Mouse (Mus musculus): ENCODE data around the gene Mycbp2. TPM values are rescaled to one million over a fixed set of nuclear protein-coding genes. Genes with fewer than 3 reads are reported as not detected.
A peak's percentile ranks its signal among the peaks of the same experiment; 100 is the strongest.

The Mycbp2 gene
- polyA plus RNA-seq, 1 experiment from 2014 or later: 22.7 TPM

DNA sequence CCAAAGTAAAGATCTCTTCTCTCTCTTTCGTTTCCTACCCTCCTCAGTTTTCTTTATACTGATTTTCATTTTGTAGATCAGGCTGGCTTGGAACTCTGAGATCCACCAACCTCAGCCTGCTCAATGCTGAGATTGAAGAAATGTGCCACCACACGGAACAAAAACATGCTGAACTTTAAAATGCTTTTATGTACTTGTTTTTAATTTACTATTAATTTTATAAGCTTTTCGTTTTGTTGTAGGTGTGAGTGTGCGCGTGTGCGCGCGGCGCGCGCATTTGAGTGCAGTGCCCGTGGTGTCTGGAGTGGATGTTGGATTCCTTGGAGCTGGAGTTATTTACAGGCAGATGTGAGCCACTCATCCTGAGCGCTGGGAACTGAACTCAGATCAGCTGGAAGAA, 246.3 kb downstream of the Mycbp2 start:
- Histone ChIP-seq H3K4me3 (replicated peaks) (no peak overlapping the region), H3K4me2 (0 out of 2 replicates have a peak overlapping the region, but pooled peaks have one; percentile 68)

DNA sequence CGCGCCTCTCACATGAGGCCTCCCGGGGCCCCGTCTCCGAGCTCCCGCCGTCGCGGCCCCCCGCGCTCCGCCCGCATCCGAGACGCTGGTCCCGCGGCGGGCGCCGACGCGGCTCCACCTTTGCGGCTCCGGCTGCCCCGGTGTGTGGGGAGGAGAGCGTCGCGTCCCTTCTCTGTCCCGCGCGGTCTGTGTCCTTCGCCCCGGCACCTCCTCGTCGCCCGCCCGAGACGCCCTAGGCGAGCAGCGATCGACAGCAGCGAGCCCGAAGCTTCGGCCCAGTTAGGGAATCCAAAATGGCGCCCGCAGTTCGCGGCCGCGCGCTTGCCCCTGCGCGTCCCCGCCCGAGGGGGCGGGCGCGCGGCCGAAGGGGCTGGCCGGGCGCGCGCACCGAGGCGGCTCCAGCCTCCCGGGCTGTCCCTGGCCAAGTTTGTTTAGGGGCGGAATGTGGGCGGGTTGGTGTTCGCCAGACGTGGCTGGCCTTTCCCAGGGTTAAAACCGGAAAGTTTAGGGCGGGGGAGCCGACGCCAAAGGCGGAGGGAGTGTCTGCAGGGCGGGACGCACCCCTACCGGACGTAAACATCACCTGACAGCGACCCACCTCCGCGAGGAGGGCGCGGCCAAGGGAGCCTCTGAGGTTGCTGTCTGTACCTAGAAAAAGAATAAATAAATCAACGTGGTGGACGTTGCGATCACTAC, 247.2 kb downstream of the Mycbp2 start, which contains the start of gene Fbxl3:
Gene Fbxl3, minus strand, starts transcription at position 329 of the 696 bp plus-strand sequence.
- peak within 1 kb of the TSS; percentile 99 for H3K9ac ChIP-seq (replicated peaks)
- peak within 1 kb of the TSS; percentile 68 for H3K4me2 ChIP-seq
- peak; percentile 95 for ATAC-seq (ENCODE audit: insufficient number of reproducible peaks, insufficient read depth, low FRiP score, low TSS enrichment, low read depth)
- no peaks in the 10 kb centered on the region for H3K27me3 ChIP-seq
- H3K27ac ChIP-seq: peak within 1 kb of the TSS; percentile 100
- peaks cover 12% of the 10 kb centered on the region for H3K4me1 ChIP-seq (replicated peaks)
- no peaks in the 10 kb centered on the region for H3K9me3 ChIP-seq
- peak within 1 kb of the TSS; percentile 86 for H3K4me3 ChIP-seq (replicated peaks)
- WGBS: under 1% methylated on average over 78 of the region's 88 CpGs
- peaks cover 16% of the 10 kb centered on the region for H3K36me3 ChIP-seq

More for the DNA sequence above, 246.3 kb downstream of the Mycbp2 start:
- Histone ChIP-seq H3K27me3 (no peaks in the 10 kb centered on the region), H3K9me3 (no peaks in the 10 kb centered on the region), H3K4me1 (replicated peaks) (peaks cover 12% of the 10 kb centered on the region), H3K9ac (replicated peaks) (no peak overlapping the region), H3K36me3 (peaks cover 9% of the 10 kb centered on the region), H3K27ac (0 out of 2 replicates have a peak overlapping the region, but pooled peaks have one; percentile 17)
- WGBS: 82% methylated on average over 13 of the region's 13 CpGs
- ATAC-seq (ENCODE audit: insufficient number of reproducible peaks, insufficient read depth, low FRiP score, low TSS enrichment, low read depth): no peak

DNA sequence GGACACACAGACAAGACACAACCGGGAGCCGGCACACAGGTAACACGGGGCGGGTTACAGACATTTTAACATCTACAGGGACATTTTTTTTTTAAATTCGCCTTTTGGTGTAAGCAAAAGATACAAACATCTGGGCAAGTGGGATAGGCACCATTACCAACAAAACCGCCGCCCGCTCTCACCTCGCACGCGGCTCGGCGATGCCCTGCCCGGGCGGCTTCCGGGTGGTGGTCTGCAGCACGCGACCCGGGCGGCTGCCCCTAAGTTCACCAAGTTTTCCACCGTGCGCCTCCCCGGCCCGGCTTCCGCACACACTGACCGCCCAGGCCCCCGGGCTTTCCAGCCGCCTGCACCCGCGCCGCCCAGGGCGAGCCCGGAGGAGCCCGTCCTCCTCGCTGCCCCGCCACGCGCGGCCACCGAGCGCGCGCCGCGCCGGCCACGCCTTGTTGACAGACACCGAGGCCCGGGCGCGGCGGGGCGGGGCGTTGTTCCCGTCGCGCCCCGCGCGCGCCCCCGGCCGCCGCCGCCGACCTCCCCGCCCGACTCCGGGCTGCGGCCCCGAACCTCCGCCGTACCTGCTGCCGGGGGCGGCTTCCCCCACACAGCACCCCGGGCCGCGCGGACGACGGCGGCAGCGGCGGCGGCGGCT, 247.9 kb downstream of the Mycbp2 start:
- H3K4me2 ChIP-seq: peak overlapping the region; percentile 68
- peaks cover 21% of the 10 kb centered on the region for H3K36me3 ChIP-seq
- peak; percentile 70 for ATAC-seq (ENCODE audit: insufficient number of reproducible peaks, insufficient read depth, low FRiP score, low TSS enrichment, low read depth)
- under 1% methylated on average over 72 of the region's 86 CpGs for WGBS
- peak overlapping the region; percentile 99 for H3K9ac ChIP-seq (replicated peaks)
- H3K27ac ChIP-seq: peak overlapping the region; percentile 100
- no peaks in the 10 kb centered on the region for H3K9me3 ChIP-seq
- no peaks in the 10 kb centered on the region for H3K27me3 ChIP-seq
- H3K4me1 ChIP-seq (replicated peaks): peaks cover 12% of the 10 kb centered on the region
- peak overlapping the region; percentile 86 for H3K4me3 ChIP-seq (replicated peaks)

GRCm38 (mm10) chr14:103098213-103098586, 248.4 kb downstream of the Mycbp2 start:
- WGBS: under 1% methylated on average over 2 of the region's 2 CpGs
- Histone ChIP-seq H3K9me3 (no peaks in the 10 kb centered on the region), H3K27ac (no peak overlapping the region; the same call in 1 of the 2 replicates), H3K4me3 (replicated peaks) (peak overlapping the region; percentile 86), H3K4me2 (peak overlapping the region; percentile 68), H3K9ac (replicated peaks) (peak overlapping the region; percentile 99), H3K27me3 (no peaks in the 10 kb centered on the region), H3K4me1 (replicated peaks) (peaks cover 15% of the 10 kb centered on the region), H3K36me3 (peaks cover 26% of the 10 kb centered on the region)
- ATAC-seq (ENCODE audit: insufficient number of reproducible peaks, insufficient read depth, low FRiP score, low TSS enrichment, low read depth): no peak

- 89% methylated on average over 6 of the region's 6 CpGs for WGBS
- no peak for ATAC-seq (ENCODE audit: insufficient number of reproducible peaks, insufficient read depth, low FRiP score, low TSS enrichment, low read depth)
- Histone ChIP-seq H3K4me2 (no peak overlapping the region), H3K9me3 (no peaks in the 10 kb centered on the region), H3K36me3 (peaks cover 32% of the 10 kb centered on the region), H3K27ac (no peak overlapping the region), H3K9ac (replicated peaks) (no peak overlapping the region), H3K4me1 (replicated peaks) (peaks cover 16% of the 10 kb centered on the region), H3K27me3 (no peaks in the 10 kb centered on the region), H3K4me3 (replicated peaks) (no peak overlapping the region)
Observed at GRCm38 (mm10) chr14:103096621-103097020, 250.0 kb downstream of the Mycbp2 start.

GRCm38 (mm10) chr14:103095826-103096225, 250.8 kb downstream of the Mycbp2 start:
- no peak for ATAC-seq (ENCODE audit: insufficient number of reproducible peaks, insufficient read depth, low FRiP score, low TSS enrichment, low read depth)
- peaks cover 40% of the 10 kb centered on the region for H3K36me3 ChIP-seq
- no peaks in the 10 kb centered on the region for H3K27me3 ChIP-seq

GRCm38 (mm10) chr14:103095036-103095435, 251.6 kb downstream of the Mycbp2 start:
- peaks cover 43% of the 10 kb centered on the region for H3K36me3 ChIP-seq
- no peak overlapping the region for H3K27ac ChIP-seq
- WGBS: 92% methylated on average over 8 of the region's 8 CpGs
- H3K9ac ChIP-seq (replicated peaks): no peak overlapping the region
- H3K4me1 ChIP-seq (replicated peaks): peaks cover 16% of the 10 kb centered on the region
- no peak overlapping the region for H3K4me3 ChIP-seq (replicated peaks)
- ATAC-seq (ENCODE audit: insufficient number of reproducible peaks, insufficient read depth, low FRiP score, low TSS enrichment, low read depth): no peak
- H3K4me2 ChIP-seq: no peak overlapping the region
- no peaks in the 10 kb centered on the region for H3K27me3 ChIP-seq
- H3K9me3 ChIP-seq: no peaks in the 10 kb centered on the region

More at GRCm38 (mm10) chr14:103095826-103096225, 250.8 kb downstream of the Mycbp2 start:
- Histone ChIP-seq H3K4me3 (replicated peaks) (no peak overlapping the region), H3K4me2 (no peak overlapping the region), H3K9ac (replicated peaks) (no peak overlapping the region), H3K9me3 (no peaks in the 10 kb centered on the region), H3K4me1 (replicated peaks) (peaks cover 16% of the 10 kb centered on the region), H3K27ac (no peak overlapping the region)
- 90% methylated on average over 8 of the region's 8 CpGs for whole genome bisulfite sequencing

DNA sequence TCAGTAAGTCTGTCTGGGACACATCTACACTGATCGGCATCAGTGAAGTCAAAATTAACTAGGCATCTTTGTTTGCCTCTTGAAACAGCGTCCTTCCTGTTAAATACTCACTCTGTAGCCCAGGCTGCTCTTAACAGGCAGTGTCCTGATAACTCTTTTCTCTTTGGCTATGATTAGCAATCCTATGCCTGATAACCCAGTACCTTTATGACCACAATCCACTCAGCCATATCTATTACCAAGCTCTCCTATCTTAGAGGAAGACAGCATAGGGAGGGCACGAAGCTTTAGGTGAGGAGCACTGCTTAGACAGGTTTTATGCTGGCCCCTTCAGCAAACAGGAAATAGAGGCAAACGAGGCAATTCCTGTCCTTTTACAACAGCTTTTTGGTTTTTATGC, 252.9 kb downstream of the Mycbp2 start:
- no peaks in the 10 kb centered on the region for H3K9me3 ChIP-seq
- no peak overlapping the region for H3K27ac ChIP-seq
- peaks cover 16% of the 10 kb centered on the region for H3K4me1 ChIP-seq (replicated peaks)
- H3K27me3 ChIP-seq: no peaks in the 10 kb centered on the region
- no peak for ATAC-seq (ENCODE audit: insufficient number of reproducible peaks, insufficient read depth, low FRiP score, low TSS enrichment, low read depth)
- H3K4me2 ChIP-seq: no peak overlapping the region
- 69% methylated on average over 4 of the region's 4 CpGs for WGBS
- no peak overlapping the region for H3K4me3 ChIP-seq (replicated peaks)
- no peak overlapping the region for H3K9ac ChIP-seq (replicated peaks)
- H3K36me3 ChIP-seq: peaks cover 53% of the 10 kb centered on the region

- peaks cover 57% of the 10 kb centered on the region for H3K36me3 ChIP-seq
- WGBS: 77% methylated on average over 3 of the region's 3 CpGs
Observed at GRCm38 (mm10) chr14:103093236-103093635, 253.4 kb downstream of the Mycbp2 start.

DNA sequence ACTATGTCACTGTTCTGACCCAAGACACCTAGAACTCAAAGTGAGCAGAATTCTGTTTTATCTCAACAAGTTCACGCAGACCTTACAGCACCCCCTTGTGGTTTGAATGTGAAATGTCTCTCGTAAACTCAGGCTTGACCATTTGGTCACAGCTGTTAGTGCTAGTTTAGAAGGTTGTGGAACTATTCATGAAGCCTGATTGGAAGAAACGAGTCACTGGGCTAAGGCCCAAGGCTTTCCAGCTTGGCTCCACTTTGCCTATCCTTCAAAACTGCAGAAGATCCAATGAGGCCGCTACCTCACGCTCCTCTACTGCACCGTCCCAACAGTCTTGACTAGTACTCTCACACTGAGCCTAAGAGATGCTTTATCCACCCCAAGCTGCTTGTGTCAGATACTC, 258.0 kb downstream of the Mycbp2 start:
- Histone ChIP-seq H3K4me3 (replicated peaks) (no peak overlapping the region), H3K9ac (replicated peaks) (no peak overlapping the region), H3K27me3 (no peaks in the 10 kb centered on the region), H3K4me1 (replicated peaks) (peaks cover 4% of the 10 kb centered on the region; the same call in 1 of the 2 replicates), H3K4me2 (no peak overlapping the region), H3K9me3 (no peaks in the 10 kb centered on the region), H3K27ac (no peak overlapping the region), H3K36me3 (peaks cover 74% of the 10 kb centered on the region)
- ATAC-seq (ENCODE audit: insufficient number of reproducible peaks, insufficient read depth, low FRiP score, low TSS enrichment, low read depth): no peak
- 77% methylated on average over 6 of the region's 6 CpGs for WGBS

More at GRCm38 (mm10) chr14:103093236-103093635, 253.4 kb downstream of the Mycbp2 start:
- ATAC-seq (ENCODE audit: insufficient number of reproducible peaks, insufficient read depth, low FRiP score, low TSS enrichment, low read depth): no peak
- no peak overlapping the region for H3K4me3 ChIP-seq (replicated peaks)
- H3K4me2 ChIP-seq: no peak overlapping the region
- no peak overlapping the region for H3K27ac ChIP-seq
- H3K27me3 ChIP-seq: no peaks in the 10 kb centered on the region
- H3K9me3 ChIP-seq: no peaks in the 10 kb centered on the region
- no peak overlapping the region for H3K9ac ChIP-seq (replicated peaks)
- H3K4me1 ChIP-seq (replicated peaks): peaks cover 16% of the 10 kb centered on the region

DNA sequence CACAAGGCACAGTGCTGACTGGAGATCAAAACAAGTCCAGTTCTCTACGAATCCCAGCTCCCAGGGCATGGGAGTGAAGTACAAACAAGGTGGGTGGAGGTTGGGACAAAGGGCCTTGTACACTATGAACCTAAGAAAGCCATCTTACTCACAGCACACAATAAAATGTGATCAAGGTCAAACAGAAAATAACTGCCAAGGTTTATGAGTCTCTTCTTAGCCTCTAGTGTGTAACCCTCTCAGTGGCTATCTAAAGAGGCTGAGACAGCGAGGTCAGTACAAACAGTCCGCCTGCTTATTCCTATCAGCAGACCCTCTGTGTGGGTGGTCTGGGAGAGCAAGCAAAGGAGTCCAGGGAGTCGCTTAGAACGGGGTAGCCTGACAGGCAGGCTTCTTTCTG, 258.8 kb downstream of the Mycbp2 start:
- peaks cover 75% of the 10 kb centered on the region for H3K36me3 ChIP-seq
- no peaks in the 10 kb centered on the region for H3K9me3 ChIP-seq
- H3K27me3 ChIP-seq: no peaks in the 10 kb centered on the region
- no peak overlapping the region for H3K9ac ChIP-seq (replicated peaks)
- H3K4me2 ChIP-seq: no peak overlapping the region
- no peak overlapping the region for H3K4me3 ChIP-seq (replicated peaks)
- H3K4me1 ChIP-seq (replicated peaks): no peaks in the 10 kb centered on the region
- whole genome bisulfite sequencing: 87% methylated on average over 5 of the region's 5 CpGs
- ATAC-seq (ENCODE audit: insufficient number of reproducible peaks, insufficient read depth, low FRiP score, low TSS enrichment, low read depth): no peak
- no peak overlapping the region for H3K27ac ChIP-seq
